Mouse (Mus musculus) heart, embryonic 16.5 days (tissue): ENCODE measurements around the gene Prtn3. TPM values are rescaled to one million over a fixed set of nuclear protein-coding genes. Genes with fewer than 3 reads are reported as not detected.

Source experiments
- ATAC-seq: fragments of 200-750 bp; cut with Nextera tagmentation; replicated peaks from 2 replicates; pipeline ENCODE4 v1.8.0; 2017; ENCODE audit warnings: moderate number of reproducible peaks; ENCODE audit not compliant: insufficient read depth, low FRiP score; ENCODE audit errors: extremely low read depth
- H3K27ac ChIP-seq: fragments of 300-500 bp; sonication (generic); 2 replicates; pipeline ENCODE4 v1.5.1; 2014; ENCODE audit warnings: mild to moderate bottlenecking, low read length, control low read depth, moderate library complexity
- H3K27me3 ChIP-seq: fragments of 300-500 bp; sonication (generic); 2 replicates; pipeline ENCODE4 v1.6.1; 2014; ENCODE audit warnings: low read length, mixed read lengths; ENCODE audit not compliant: control insufficient read depth, insufficient read depth
- H3K36me3 ChIP-seq: fragments of 300-500 bp; sonication (generic); 2 replicates; pipeline ENCODE4 v1.6.1; 2014; ENCODE audit not compliant: control insufficient read depth, insufficient read depth
- H3K4me1 ChIP-seq: fragments of 300-500 bp; sonication (generic); 2 replicates; pipeline ENCODE4 v1.6.1; 2014; ENCODE audit warnings: low read length, mixed read lengths; ENCODE audit not compliant: control insufficient read depth, insufficient read depth
- H3K4me2 ChIP-seq: fragments of 300-500 bp; sonication (generic); 2 replicates; pipeline ENCODE4 v1.6.1; 2014; ENCODE audit warnings: low read depth, mild to moderate bottlenecking, control low read depth, low read length
- H3K4me3 ChIP-seq: fragments of 300-500 bp; sonication (generic); 2 replicates; pipeline ENCODE4 v1.5.1; 2014; ENCODE audit warnings: mild to moderate bottlenecking, control low read depth, low read length
- H3K9ac ChIP-seq: fragments of 300-500 bp; sonication (generic); 2 replicates; pipeline ENCODE4 v1.6.1; 2014; ENCODE audit warnings: low read length, control low read depth
- H3K9me3 ChIP-seq: fragments of 300-500 bp; sonication (generic); replicated peaks from 2 replicates; pipeline ENCODE4 v1.6.1; 2016; ENCODE audit warnings: low read length; ENCODE audit not compliant: control insufficient read depth
- WGBS: fragments of 180-500 bp; shearing (Covaris S2); extraction: QIAGEN DNeasy Blood & Tissue Kit; methylation state at CpG from one replicate; pipeline ENCODE4 v1.1.7; 2014; 5-methylcytosine and 5-hydroxymethylcytosine counted together
- microRNA-seq: library from miRNA; unstranded; fragments of <30 nt; microRNA quantifications from one replicate; pipeline ENCODE4, GENCODE M21; 2017
- polyA plus RNA-seq: library from polyadenylated mRNA; unstranded; fragments of >200 nt; fragmentation: Nextera tagmentation; extraction: Ambion mirVana; gene quantifications from 2 replicates; pipeline ENCODE4 v1.2.1, GENCODE M21; 2015

Gene Prtn3
- polyA plus RNA-seq, 1 experiment from 2014 or later: 1.9 TPM

- H3K27ac ChIP-seq: peak overlapping the region; percentile 29; the same call in 1 of the 2 replicates
- no peak overlapping the region for H3K4me2 ChIP-seq
- H3K4me1 ChIP-seq: peaks cover 50% of the 10 kb centered on the region
- H3K27me3 ChIP-seq: no peaks in the 10 kb centered on the region
- ATAC-seq: no peak
- no peak overlapping the region for H3K4me3 ChIP-seq
- H3K9me3 ChIP-seq: no peaks in the 10 kb centered on the region
- no peaks in the 10 kb centered on the region for H3K36me3 ChIP-seq
- H3K9ac ChIP-seq: peak overlapping the region; percentile 51
- WGBS: 13% methylated on average over 8 of the region's 8 CpGs
These were observed 58.5 kb downstream of the Prtn3 start for GRCm38 (mm10) chr10:79932736-79933135.

Small RNA genes lying within 50 kb of the gene (microRNA-seq; reads per million reads assigned to microRNA genes)
- gene Mir6910: not detected

Other genes starting within 250 kb of the Prtn3 start
- gene Shc2, start 236.6 kb upstream of the Prtn3 start, polyA plus RNA-seq: 2.0 and 2.6 TPM in 2 replicates
- not detected in 2 replicates for gene Odf3l2, start 228.7 kb upstream of the Prtn3 start, polyA plus RNA-seq
- gene Madcam1, start 209.9 kb upstream of the Prtn3 start, polyA plus RNA-seq: 1.4 and 1.8 TPM in 2 replicates
- 45.5 and 47.0 TPM in 2 replicates for gene Tpgs1, start 205.1 kb upstream of the Prtn3 start, polyA plus RNA-seq
- gene Cdc34, start 192.3 kb upstream of the Prtn3 start, polyA plus RNA-seq: 98.0 and 101 TPM in 2 replicates
- gene Gzmm, start 185.5 kb upstream of the Prtn3 start, polyA plus RNA-seq: 1.1 and 1.3 TPM in 2 replicates
- gene Bsg, start 170.0 kb upstream of the Prtn3 start, polyA plus RNA-seq: 1,046 and 1,072 TPM in 2 replicates
- not detected in 2 replicates for gene Hcn2, start 157.8 kb upstream of the Prtn3 start, polyA plus RNA-seq
- gene Polrmt, start 127.9 kb upstream of the Prtn3 start, polyA plus RNA-seq: 36.1 and 36.3 TPM in 2 replicates
- gene Fgf22, start 119.4 kb upstream of the Prtn3 start, polyA plus RNA-seq: 0.13 TPM in 1 of 2 replicates, not detected in the other
- 56.0 and 57.4 TPM in 2 replicates for gene Rnf126, start 107.5 kb upstream of the Prtn3 start, polyA plus RNA-seq
- gene Fstl3, start 97.2 kb upstream of the Prtn3 start, polyA plus RNA-seq: 22.6 and 26.7 TPM in 2 replicates
- gene Prss57, start 83.5 kb upstream of the Prtn3 start, polyA plus RNA-seq: 2.9 and 7.9 TPM in 2 replicates
- 59.6 and 67.6 TPM in 2 replicates for gene Palm, start 80.9 kb upstream of the Prtn3 start, polyA plus RNA-seq
- gene Misp, start 53.5 kb upstream of the Prtn3 start, polyA plus RNA-seq: 1.8 and 1.9 TPM in 2 replicates
- gene Ptbp1, start 20.0 kb upstream of the Prtn3 start, polyA plus RNA-seq: 125 and 146 TPM in 2 replicates
- gene Plppr3, start 158 bp downstream of the Prtn3 start, polyA plus RNA-seq: 9.1 and 9.8 TPM in 2 replicates
- gene Elane, start 11.8 kb downstream of the Prtn3 start, polyA plus RNA-seq: 0.20 and 1.1 TPM in 2 replicates
- not detected in 2 replicates for gene Cfd, start 16.4 kb downstream of the Prtn3 start, polyA plus RNA-seq
- 44.9 and 45.2 TPM in 2 replicates for gene Med16, start 34.4 kb downstream of the Prtn3 start, polyA plus RNA-seq
- gene Gm26602, start 36.4 kb downstream of the Prtn3 start, polyA plus RNA-seq: 2.4 and 13.2 TPM in 2 replicates
- gene Kiss1r, start 42.5 kb downstream of the Prtn3 start, polyA plus RNA-seq: 0.49 and 0.64 TPM in 2 replicates
- gene R3hdm4, start 46.7 kb downstream of the Prtn3 start, polyA plus RNA-seq: 112 and 114 TPM in 2 replicates
- gene Arid3a, start 52.6 kb downstream of the Prtn3 start, polyA plus RNA-seq: 1.5 and 2.3 TPM in 2 replicates
- gene Wdr18, start 85.7 kb downstream of the Prtn3 start, polyA plus RNA-seq: 69.6 TPM in 2 replicates
- gene Grin3b, start 96.2 kb downstream of the Prtn3 start, polyA plus RNA-seq: 0.25 and 0.35 TPM in 2 replicates
- 10.6 and 13.5 TPM in 2 replicates for gene Tmem259, start 109.9 kb downstream of the Prtn3 start, polyA plus RNA-seq
- 218 and 255 TPM in 2 replicates for gene Cnn2, start 114.1 kb downstream of the Prtn3 start, polyA plus RNA-seq
- gene Abca7, start 122.0 kb downstream of the Prtn3 start, polyA plus RNA-seq: 3.2 TPM in 2 replicates
- 10.9 and 17.7 TPM in 2 replicates for gene Arhgap45, start 142.2 kb downstream of the Prtn3 start, polyA plus RNA-seq
- gene Polr2e, start 165.3 kb downstream of the Prtn3 start, polyA plus RNA-seq: 136 and 144 TPM in 2 replicates
- gene Gpx4, start 172.7 kb downstream of the Prtn3 start, polyA plus RNA-seq: 668 and 748 TPM in 2 replicates
- gene Sbno2, start 231.1 kb downstream of the Prtn3 start, polyA plus RNA-seq: 11.7 and 13.5 TPM in 2 replicates
- 13.8 and 15.3 TPM in 2 replicates for gene Stk11, start 241.3 kb downstream of the Prtn3 start, polyA plus RNA-seq